Mouse (Mus musculus): ENCODE measurements around the gene Manba. TPM values are rescaled to one million over a fixed set of nuclear protein-coding genes. Genes with fewer than 3 reads are reported as not detected.
"Not testable (repeated sequence)": the region's sequence is repeated elsewhere in the genome, so short reads cannot be mapped to it uniquely, and the experiment has no call there.

Gene Manba
- polyA plus RNA-seq, 1 experiment from 2014 or later: 16.8 TPM

GRCm38 (mm10) chr3:135444930-135445329 is 40.5 kb upstream of the Manba start:
- Histone ChIP-seq H3K36me3 (ENCODE audit: control insufficient read depth, insufficient read depth, low read length) (peaks cover 3% of the 10 kb centered on the region; the same call in 1 of the 2 replicates), H3K4me3 (replicated peaks; ENCODE audit: low read length) (no peak overlapping the region), H3K27me3 (ENCODE audit: control insufficient read depth, insufficient read depth, low read length) (no peaks in the 10 kb centered on the region), H3K9ac (ENCODE audit: low read length) (no peak overlapping the region), H3K4me2 (ENCODE audit: low read depth, low read length) (no peak overlapping the region), H3K4me1 (ENCODE audit: control insufficient read depth, insufficient read depth, low read length) (peaks cover 5% of the 10 kb centered on the region; the same call in 1 of the 2 replicates), H3K9me3 (replicated peaks; ENCODE audit: control insufficient read depth, low read length) (no peaks in the 10 kb centered on the region), H3K27ac (ENCODE audit: low read length) (no peak overlapping the region)
- no peak for ATAC-seq (ENCODE audit: insufficient read depth, low FRiP score)

GRCm38 (mm10) chr3:135458981-135459380 is 26.4 kb upstream of the Manba start:
- Histone ChIP-seq H3K27ac (ENCODE audit: low read length) (no peak overlapping the region), H3K4me3 (replicated peaks; ENCODE audit: low read length) (no peak overlapping the region), H3K9ac (ENCODE audit: low read length) (no peak overlapping the region), H3K27me3 (ENCODE audit: control insufficient read depth, insufficient read depth, low read length) (no peaks in the 10 kb centered on the region), H3K4me1 (ENCODE audit: control insufficient read depth, insufficient read depth, low read length) (no peaks in the 10 kb centered on the region), H3K4me2 (ENCODE audit: low read depth, low read length) (no peak overlapping the region), H3K9me3 (replicated peaks; ENCODE audit: control insufficient read depth, low read length) (no peaks in the 10 kb centered on the region), H3K36me3 (ENCODE audit: control insufficient read depth, insufficient read depth, low read length) (peaks cover 10% of the 10 kb centered on the region)
- no peak for ATAC-seq (ENCODE audit: insufficient read depth, low FRiP score)

GRCm38 (mm10) chr3:135468402-135468801 is 17.0 kb upstream of the Manba start:
- Histone ChIP-seq H3K9ac (ENCODE audit: low read length) (no peak overlapping the region), H3K36me3 (ENCODE audit: control insufficient read depth, insufficient read depth, low read length) (peaks cover 6% of the 10 kb centered on the region), H3K27me3 (ENCODE audit: control insufficient read depth, insufficient read depth, low read length) (no peaks in the 10 kb centered on the region), H3K4me3 (replicated peaks; ENCODE audit: low read length) (no peak overlapping the region), H3K9me3 (replicated peaks; ENCODE audit: control insufficient read depth, low read length) (no peaks in the 10 kb centered on the region), H3K4me1 (ENCODE audit: control insufficient read depth, insufficient read depth, low read length) (peaks cover 5% of the 10 kb centered on the region), H3K4me2 (ENCODE audit: low read depth, low read length) (no peak overlapping the region), H3K27ac (ENCODE audit: low read length) (no peak overlapping the region)
- ATAC-seq (ENCODE audit: insufficient read depth, low FRiP score): no peak
- 93% methylated on average over 1 of the region's 1 CpGs for WGBS

GRCm38 (mm10) chr3:135469146-135469545 is 16.3 kb upstream of the Manba start:
- no peaks in the 10 kb centered on the region for H3K27me3 ChIP-seq (ENCODE audit: control insufficient read depth, insufficient read depth, low read length)
- H3K4me3 ChIP-seq (replicated peaks; ENCODE audit: low read length): no peak overlapping the region
- H3K27ac ChIP-seq (ENCODE audit: low read length): no peak overlapping the region
- H3K4me2 ChIP-seq (ENCODE audit: low read depth, low read length): no peak overlapping the region
- no peaks in the 10 kb centered on the region for H3K9me3 ChIP-seq (replicated peaks; ENCODE audit: control insufficient read depth, low read length)
- H3K9ac ChIP-seq (ENCODE audit: low read length): no peak overlapping the region
- peaks cover 5% of the 10 kb centered on the region for H3K4me1 ChIP-seq (ENCODE audit: control insufficient read depth, insufficient read depth, low read length)
- peaks cover 6% of the 10 kb centered on the region for H3K36me3 ChIP-seq (ENCODE audit: control insufficient read depth, insufficient read depth, low read length)
- 41% methylated on average over 3 of the region's 3 CpGs for WGBS
- no peak for ATAC-seq (ENCODE audit: insufficient read depth, low FRiP score)

- 36% methylated on average over 4 of the region's 4 CpGs for WGBS
- Histone ChIP-seq H3K36me3 (ENCODE audit: control insufficient read depth, insufficient read depth, low read length) (peaks cover 6% of the 10 kb centered on the region), H3K9ac (ENCODE audit: low read length) (no peak overlapping the region), H3K27me3 (ENCODE audit: control insufficient read depth, insufficient read depth, low read length) (no peaks in the 10 kb centered on the region), H3K27ac (ENCODE audit: low read length) (peak overlapping the region; percentile 46; the same call in 1 of the 2 replicates), H3K4me1 (ENCODE audit: control insufficient read depth, insufficient read depth, low read length) (peaks cover 5% of the 10 kb centered on the region), H3K4me3 (replicated peaks; ENCODE audit: low read length) (no peak overlapping the region), H3K4me2 (ENCODE audit: low read depth, low read length) (no peak overlapping the region), H3K9me3 (replicated peaks; ENCODE audit: control insufficient read depth, low read length) (no peaks in the 10 kb centered on the region)
- peak; percentile 75; the same call in 1 of the 2 replicates for ATAC-seq (ENCODE audit: insufficient read depth, low FRiP score)
Observed at GRCm38 (mm10) chr3:135469974-135470373, 15.4 kb upstream of the Manba start.

GRCm38 (mm10) chr3:135470823-135471222 is 14.6 kb upstream of the Manba start:
- WGBS: 62% methylated on average over 1 of the region's 1 CpGs
- peaks cover 6% of the 10 kb centered on the region for H3K36me3 ChIP-seq (ENCODE audit: control insufficient read depth, insufficient read depth, low read length)

GRCm38 (mm10) chr3:135475025-135475424 is 10.4 kb upstream of the Manba start:
- no peak overlapping the region for H3K27ac ChIP-seq (ENCODE audit: low read length)
- no peaks in the 10 kb centered on the region for H3K9me3 ChIP-seq (replicated peaks; ENCODE audit: control insufficient read depth, low read length)
- H3K36me3 ChIP-seq (ENCODE audit: control insufficient read depth, insufficient read depth, low read length): no peaks in the 10 kb centered on the region
- H3K4me1 ChIP-seq (ENCODE audit: control insufficient read depth, insufficient read depth, low read length): peaks cover under 1% of the 10 kb centered on the region
- ATAC-seq (ENCODE audit: insufficient read depth, low FRiP score): no peak
- H3K4me3 ChIP-seq (replicated peaks; ENCODE audit: low read length): no peak overlapping the region
- no peak overlapping the region for H3K4me2 ChIP-seq (ENCODE audit: low read depth, low read length)
- H3K9ac ChIP-seq (ENCODE audit: low read length): no peak overlapping the region
- 84% methylated on average over 8 of the region's 8 CpGs for WGBS
- no peaks in the 10 kb centered on the region for H3K27me3 ChIP-seq (ENCODE audit: control insufficient read depth, insufficient read depth, low read length)

More at GRCm38 (mm10) chr3:135470823-135471222, 14.6 kb upstream of the Manba start:
- no peak overlapping the region for H3K27ac ChIP-seq (ENCODE audit: low read length)
- H3K9ac ChIP-seq (ENCODE audit: low read length): no peak overlapping the region
- H3K4me3 ChIP-seq (replicated peaks; ENCODE audit: low read length): no peak overlapping the region
- no peak overlapping the region for H3K4me2 ChIP-seq (ENCODE audit: low read depth, low read length)
- peaks cover 5% of the 10 kb centered on the region for H3K4me1 ChIP-seq (ENCODE audit: control insufficient read depth, insufficient read depth, low read length)
- no peaks in the 10 kb centered on the region for H3K27me3 ChIP-seq (ENCODE audit: control insufficient read depth, insufficient read depth, low read length)
- no peaks in the 10 kb centered on the region for H3K9me3 ChIP-seq (replicated peaks; ENCODE audit: control insufficient read depth, low read length)
- ATAC-seq (ENCODE audit: insufficient read depth, low FRiP score): no peak

GRCm38 (mm10) chr3:135476286-135476685 is 9.1 kb upstream of the Manba start:
- WGBS: 44% methylated on average over 6 of the region's 6 CpGs
- no peaks in the 10 kb centered on the region for H3K4me1 ChIP-seq (ENCODE audit: control insufficient read depth, insufficient read depth, low read length)
- H3K9ac ChIP-seq (ENCODE audit: low read length): no peak overlapping the region
- no peak overlapping the region for H3K4me2 ChIP-seq (ENCODE audit: low read depth, low read length)
- no peaks in the 10 kb centered on the region for H3K36me3 ChIP-seq (ENCODE audit: control insufficient read depth, insufficient read depth, low read length)
- H3K27ac ChIP-seq (ENCODE audit: low read length): no peak overlapping the region
- H3K27me3 ChIP-seq (ENCODE audit: control insufficient read depth, insufficient read depth, low read length): no peaks in the 10 kb centered on the region
- no peak for ATAC-seq (ENCODE audit: insufficient read depth, low FRiP score)
- H3K9me3 ChIP-seq (replicated peaks; ENCODE audit: control insufficient read depth, low read length): no peaks in the 10 kb centered on the region
- no peak overlapping the region for H3K4me3 ChIP-seq (replicated peaks; ENCODE audit: low read length)

- no peaks in the 10 kb centered on the region for H3K27me3 ChIP-seq (ENCODE audit: control insufficient read depth, insufficient read depth, low read length)
- H3K4me2 ChIP-seq (ENCODE audit: low read depth, low read length): no peak overlapping the region
- ATAC-seq (ENCODE audit: insufficient read depth, low FRiP score): no peak
- no peaks in the 10 kb centered on the region for H3K9me3 ChIP-seq (replicated peaks; ENCODE audit: control insufficient read depth, low read length)
- WGBS: 86% methylated on average over 2 of the region's 2 CpGs
- no peak overlapping the region for H3K9ac ChIP-seq (ENCODE audit: low read length)
- H3K27ac ChIP-seq (ENCODE audit: low read length): no peak overlapping the region
- no peak overlapping the region for H3K4me3 ChIP-seq (replicated peaks; ENCODE audit: low read length)
- H3K4me1 ChIP-seq (ENCODE audit: control insufficient read depth, insufficient read depth, low read length): no peaks in the 10 kb centered on the region
- no peaks in the 10 kb centered on the region for H3K36me3 ChIP-seq (ENCODE audit: control insufficient read depth, insufficient read depth, low read length)
Observed at GRCm38 (mm10) chr3:135476977-135477376, 8.4 kb upstream of the Manba start.

- not testable (repeated sequence) for H3K36me3 ChIP-seq (ENCODE audit: control insufficient read depth, insufficient read depth, low read length); H3K9ac ChIP-seq (ENCODE audit: low read length); H3K27ac ChIP-seq (ENCODE audit: low read length); H3K4me1 ChIP-seq (ENCODE audit: control insufficient read depth, insufficient read depth, low read length); H3K4me3 ChIP-seq (replicated peaks; ENCODE audit: low read length); H3K4me2 ChIP-seq (ENCODE audit: low read depth, low read length); ATAC-seq (ENCODE audit: insufficient read depth, low FRiP score); H3K9me3 ChIP-seq (replicated peaks; ENCODE audit: control insufficient read depth, low read length); H3K27me3 ChIP-seq (ENCODE audit: control insufficient read depth, insufficient read depth, low read length)
- 84% methylated on average over 5 of the region's 5 CpGs for WGBS
Observed at GRCm38 (mm10) chr3:135479090-135479489, 6.3 kb upstream of the Manba start.

Measured in stomach, embryonic 16.5 days (tissue).